Mouse (Mus musculus) liver, embryonic 16.5 days (tissue): ENCODE results near the gene Ksr2. TPM values are rescaled to one million over a fixed set of nuclear protein-coding genes. Genes with fewer than 3 reads are reported as not detected.

Source experiments
- ATAC-seq: fragments of 200-750 bp; cut with Nextera tagmentation; 2 replicates; pipeline ENCODE4 v1.8.0; 2017; ENCODE audit warnings: low read depth, mild to moderate bottlenecking, moderate number of reproducible peaks, moderate library complexity
- H3K27ac ChIP-seq: fragments of 300-500 bp; sonication (generic); 2 replicates; pipeline ENCODE4 v1.5.1; 2014; ENCODE audit warnings: mild to moderate bottlenecking, low read length
- H3K27me3 ChIP-seq: fragments of 300-500 bp; sonication (generic); 2 replicates; pipeline ENCODE4 v1.6.1; 2014; ENCODE audit warnings: low read depth, low read length, mixed read lengths; ENCODE audit not compliant: control insufficient read depth, insufficient read depth
- H3K36me3 ChIP-seq: fragments of 300-500 bp; sonication (generic); 2 replicates; pipeline ENCODE4 v1.6.1; 2014; ENCODE audit warnings: mild to moderate bottlenecking; ENCODE audit not compliant: control insufficient read depth, insufficient read depth
- H3K4me1 ChIP-seq: fragments of 300-500 bp; sonication (generic); 2 replicates; pipeline ENCODE4 v1.6.1; 2014; ENCODE audit warnings: low read depth, low read length, mixed read lengths; ENCODE audit not compliant: control insufficient read depth
- H3K4me2 ChIP-seq: fragments of 300-500 bp; sonication (generic); 2 replicates; pipeline ENCODE4 v1.6.1; 2014; ENCODE audit warnings: low read depth, low read length, mixed read lengths
- H3K4me3 ChIP-seq: fragments of 300-500 bp; sonication (generic); 2 replicates; pipeline ENCODE4 v1.5.1; 2014; ENCODE audit warnings: low read depth, mild to moderate bottlenecking, low read length
- H3K9ac ChIP-seq: fragments of 300-500 bp; sonication (generic); 2 replicates; pipeline ENCODE4 v1.6.1; 2014; ENCODE audit warnings: low read depth, low read length
- H3K9me3 ChIP-seq: fragments of 300-500 bp; sonication (generic); replicated peaks from 2 replicates; pipeline ENCODE4 v1.6.1; 2016; ENCODE audit warnings: low read length; ENCODE audit not compliant: control insufficient read depth
- WGBS: fragments of 180-500 bp; shearing (Covaris S2); extraction: QIAGEN DNeasy Blood & Tissue Kit; methylation state at CpG from one replicate; pipeline ENCODE4 v1.1.7; 2014; ENCODE audit not compliant: insufficient replicate concordance; 5-methylcytosine and 5-hydroxymethylcytosine counted together
- polyA plus RNA-seq: library from polyadenylated mRNA; unstranded; fragments of >200 nt; fragmentation: Nextera tagmentation; extraction: Ambion mirVana; gene quantifications from 2 replicates; pipeline ENCODE4 v1.2.1, GENCODE M21; 2015

Ksr2 gene
- polyA plus RNA-seq, 1 experiment from 2014 or later = 0.06 TPM

DNA sequence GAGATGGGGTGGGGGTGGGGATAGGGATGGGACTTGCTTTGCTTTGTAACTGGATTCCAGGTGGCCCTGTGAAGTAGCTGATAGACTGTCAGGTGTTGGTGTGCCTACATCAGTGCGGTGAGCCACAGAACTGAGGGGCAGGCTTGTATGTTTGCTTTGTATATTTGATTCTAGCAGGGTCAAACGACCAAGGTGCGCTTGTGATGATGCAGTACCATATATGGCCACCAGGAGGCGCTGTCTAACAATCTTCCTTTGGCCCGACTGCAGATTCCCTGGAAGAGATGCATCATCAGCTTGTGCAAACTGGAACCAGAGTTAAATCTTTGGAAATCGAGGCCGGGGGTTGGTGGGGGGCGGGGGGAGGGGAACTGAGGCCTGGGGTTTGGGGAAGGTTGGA lies 102.8 kb downstream of the Ksr2 start:
- no peak overlapping the region for H3K4me3 ChIP-seq
- H3K9me3 ChIP-seq = no peaks in the 10 kb centered on the region
- H3K9ac ChIP-seq = no peak overlapping the region
- H3K4me2 ChIP-seq = no peak overlapping the region
- H3K4me1 ChIP-seq = no peaks in the 10 kb centered on the region
- no peak overlapping the region for H3K27ac ChIP-seq
- WGBS = 3% methylated on average over 8 of the region's 8 CpGs
- H3K36me3 ChIP-seq = no peaks in the 10 kb centered on the region
- no peaks in the 10 kb centered on the region for H3K27me3 ChIP-seq
- ATAC-seq = no peak

DNA sequence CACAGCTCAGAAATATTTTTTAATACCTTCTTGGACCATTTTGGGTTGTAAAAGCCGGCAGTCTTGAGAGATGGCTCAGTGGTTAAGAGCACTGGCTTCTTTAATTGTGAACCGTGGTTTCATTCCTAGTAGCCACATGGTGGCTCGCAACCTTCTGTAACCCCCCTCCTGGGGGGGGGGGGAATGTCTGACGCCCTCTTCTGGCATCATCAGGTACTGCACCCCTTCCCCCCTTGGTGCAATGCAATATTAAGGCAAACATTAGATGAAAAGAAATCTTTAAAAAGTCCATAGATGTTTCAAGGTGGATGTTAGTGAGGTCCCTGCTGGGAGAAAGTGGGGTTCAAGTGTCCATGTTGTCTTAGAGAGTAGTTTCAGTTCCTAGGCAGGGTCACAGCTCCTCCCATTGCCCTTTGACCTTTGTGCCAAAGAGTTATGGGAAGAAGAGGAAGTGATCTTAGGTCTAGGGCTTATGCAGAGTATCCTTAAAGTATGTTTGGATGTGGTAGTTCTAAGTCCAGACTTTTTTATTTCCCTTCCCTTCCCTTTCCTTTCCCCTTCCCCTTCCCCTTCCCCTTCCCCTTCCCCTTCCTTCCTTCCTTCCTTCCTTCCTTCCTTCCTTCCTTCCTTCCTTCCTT lies 106.2 kb downstream of the Ksr2 start:
- WGBS = 28% methylated on average over 4 of the region's 4 CpGs
- Histone ChIP-seq H3K4me3 (no peak overlapping the region), H3K9ac (no peak overlapping the region), H3K4me2 (no peak overlapping the region), H3K4me1 (no peaks in the 10 kb centered on the region), H3K9me3 (no peaks in the 10 kb centered on the region), H3K27ac (no peak overlapping the region), H3K27me3 (no peaks in the 10 kb centered on the region), H3K36me3 (no peaks in the 10 kb centered on the region)
- ATAC-seq = no peak

DNA sequence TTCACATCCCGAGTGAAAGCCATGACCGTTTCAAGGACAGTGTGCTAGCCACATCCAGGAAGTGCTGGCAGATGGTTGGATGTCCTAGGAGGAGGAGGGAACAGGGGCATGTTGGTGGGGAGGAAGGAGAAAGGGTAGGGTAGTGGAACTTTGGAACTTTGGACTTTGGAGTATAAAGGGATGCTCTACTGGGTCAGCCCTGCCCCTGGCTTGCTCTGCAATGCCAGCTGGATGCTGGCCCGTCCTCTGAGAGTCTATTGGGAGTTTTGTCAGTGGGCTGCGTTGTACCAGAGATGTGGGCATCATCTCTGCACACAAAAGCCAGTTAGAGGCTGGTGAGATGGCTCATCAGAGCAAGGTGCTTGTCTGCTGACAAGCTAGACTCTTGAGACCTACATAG lies 107.4 kb downstream of the Ksr2 start:
- Histone ChIP-seq H3K27ac (no peak overlapping the region), H3K27me3 (no peaks in the 10 kb centered on the region), H3K4me1 (no peaks in the 10 kb centered on the region), H3K4me2 (no peak overlapping the region), H3K9ac (no peak overlapping the region), H3K36me3 (no peaks in the 10 kb centered on the region), H3K4me3 (no peak overlapping the region), H3K9me3 (no peaks in the 10 kb centered on the region)
- ATAC-seq = no peak
- WGBS = 42% methylated on average over 4 of the region's 4 CpGs

DNA sequence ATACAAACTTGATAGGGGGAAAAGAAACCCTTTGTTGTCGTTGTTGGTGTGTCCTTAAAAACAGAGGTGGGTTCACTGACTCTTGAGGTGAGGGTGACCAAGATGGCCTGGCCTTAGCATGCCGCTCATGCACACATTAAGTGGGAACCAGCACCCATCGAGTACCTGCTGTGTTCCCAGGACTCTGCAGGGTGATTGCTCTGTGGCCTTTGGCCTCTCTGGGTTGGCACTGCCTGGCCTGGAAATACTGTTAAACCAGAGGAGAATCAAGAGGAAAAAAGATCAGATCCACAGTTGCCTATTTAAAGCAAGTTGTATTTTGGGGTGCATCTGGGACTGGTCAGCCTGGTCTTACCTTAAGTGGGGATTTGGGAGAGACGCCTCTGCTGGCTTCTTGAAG lies 107.9 kb downstream of the Ksr2 start:
- ATAC-seq = no peak
- 56% methylated on average over 4 of the region's 4 CpGs for WGBS
- H3K9ac ChIP-seq = no peak overlapping the region
- H3K27ac ChIP-seq = no peak overlapping the region
- H3K4me3 ChIP-seq = no peak overlapping the region
- H3K4me2 ChIP-seq = no peak overlapping the region
- H3K36me3 ChIP-seq = no peaks in the 10 kb centered on the region
- no peaks in the 10 kb centered on the region for H3K9me3 ChIP-seq
- H3K27me3 ChIP-seq = no peaks in the 10 kb centered on the region
- H3K4me1 ChIP-seq = no peaks in the 10 kb centered on the region

DNA sequence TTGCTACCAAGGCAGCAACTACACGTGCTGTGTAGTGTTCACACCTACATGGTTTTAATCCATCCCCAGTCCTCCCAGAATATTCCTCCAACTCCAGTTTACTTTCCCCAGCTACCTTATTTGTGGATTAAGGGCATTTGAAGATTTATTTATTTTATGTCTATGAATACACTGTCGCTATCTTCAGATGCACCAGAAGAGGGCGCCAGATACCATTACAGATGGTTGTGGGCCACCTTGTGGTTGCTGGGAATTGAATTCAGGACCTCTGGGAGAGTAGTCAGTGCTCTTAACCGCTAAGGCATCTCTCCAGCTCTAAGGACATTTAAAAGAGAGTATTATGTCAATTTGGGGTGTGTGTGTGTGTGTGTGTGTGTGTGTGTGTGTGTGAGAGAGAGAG lies 108.7 kb downstream of the Ksr2 start:
- H3K4me3 ChIP-seq = no peak overlapping the region
- ATAC-seq = no peak
- no peaks in the 10 kb centered on the region for H3K9me3 ChIP-seq
- no peak overlapping the region for H3K9ac ChIP-seq
- H3K36me3 ChIP-seq = no peaks in the 10 kb centered on the region
- no peaks in the 10 kb centered on the region for H3K27me3 ChIP-seq
- H3K4me2 ChIP-seq = no peak overlapping the region
- H3K27ac ChIP-seq = no peak overlapping the region
- 47% methylated on average over 4 of the region's 4 CpGs for WGBS
- no peaks in the 10 kb centered on the region for H3K4me1 ChIP-seq

DNA sequence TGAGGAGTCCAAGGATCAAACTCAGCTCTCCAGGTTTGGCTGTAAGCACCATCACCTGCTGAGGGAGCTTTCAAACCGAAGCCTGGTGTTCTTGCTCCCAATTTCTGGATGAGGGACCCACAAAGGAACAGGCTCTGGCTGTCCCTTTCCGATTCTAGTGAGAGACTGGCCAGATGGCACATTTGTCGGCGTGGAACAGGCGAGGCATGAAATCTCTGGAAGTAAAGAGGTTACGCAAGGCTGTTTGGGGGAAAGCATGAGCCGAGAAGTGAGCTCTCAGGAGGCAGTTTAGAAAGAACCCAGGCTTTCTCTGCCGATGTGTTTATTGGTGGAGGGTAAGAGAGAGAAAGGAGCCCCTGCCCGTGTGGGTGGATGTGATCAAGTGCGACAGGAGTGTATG lies 109.2 kb downstream of the Ksr2 start:
- no peak overlapping the region for H3K9ac ChIP-seq
- WGBS = 70% methylated on average over 10 of the region's 10 CpGs
- no peak for ATAC-seq

DNA sequence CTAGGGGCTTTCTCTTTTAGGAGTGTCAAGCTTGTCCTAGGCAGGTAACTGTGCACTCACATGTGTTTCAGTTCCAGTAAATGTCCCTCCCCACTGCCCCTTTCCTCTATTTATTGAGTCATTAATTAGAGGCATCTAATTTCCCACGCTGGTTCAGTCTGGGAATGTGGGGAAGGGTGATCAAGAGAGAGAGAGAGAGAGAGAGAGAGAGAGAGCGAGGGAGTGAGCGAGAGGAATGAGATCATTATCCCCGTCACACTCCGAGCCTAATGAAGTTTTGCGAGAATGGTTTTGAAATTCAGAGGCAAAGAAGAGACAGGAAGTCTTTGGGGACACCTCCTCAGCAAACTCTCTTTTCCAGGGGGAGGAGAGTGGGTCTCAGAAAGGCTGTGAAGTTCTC lies 117.2 kb downstream of the Ksr2 start:
- no peak overlapping the region for H3K4me2 ChIP-seq
- no peak overlapping the region for H3K9ac ChIP-seq
- ATAC-seq = no peak
- no peak overlapping the region for H3K27ac ChIP-seq
- no peaks in the 10 kb centered on the region for H3K4me1 ChIP-seq
- H3K36me3 ChIP-seq = no peaks in the 10 kb centered on the region
- H3K4me3 ChIP-seq = no peak overlapping the region
- 37% methylated on average over 6 of the region's 6 CpGs for WGBS
- H3K9me3 ChIP-seq = no peaks in the 10 kb centered on the region
- peaks cover 17% of the 10 kb centered on the region for H3K27me3 ChIP-seq

More for the DNA sequence above, 109.2 kb downstream of the Ksr2 start:
- Histone ChIP-seq H3K27ac (no peak overlapping the region), H3K27me3 (no peaks in the 10 kb centered on the region), H3K36me3 (no peaks in the 10 kb centered on the region), H3K9me3 (no peaks in the 10 kb centered on the region), H3K4me2 (no peak overlapping the region), H3K4me3 (no peak overlapping the region), H3K4me1 (no peaks in the 10 kb centered on the region)

DNA sequence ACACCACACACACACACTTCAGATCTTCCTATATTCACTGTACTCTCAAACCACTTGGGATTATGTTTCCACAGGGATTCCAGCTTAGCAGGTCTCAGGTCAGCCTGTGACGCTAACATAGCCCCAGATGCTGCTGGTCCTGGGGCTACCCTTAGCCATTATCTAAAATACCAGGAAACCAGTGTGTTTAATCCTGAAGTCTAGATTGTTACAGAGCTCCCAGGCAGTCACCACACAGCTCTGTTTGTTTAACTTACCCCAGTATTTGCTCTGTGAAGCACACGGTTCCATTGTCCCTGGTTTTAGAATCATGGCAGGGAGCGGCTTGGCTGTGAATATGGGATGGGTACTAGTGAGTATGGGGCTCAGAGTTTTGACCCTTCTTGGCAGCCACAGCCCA lies 125.4 kb downstream of the Ksr2 start:
- Histone ChIP-seq H3K27ac (no peak overlapping the region), H3K4me3 (no peak overlapping the region), H3K27me3 (peaks cover 6% of the 10 kb centered on the region), H3K9me3 (no peaks in the 10 kb centered on the region), H3K4me2 (no peak overlapping the region), H3K36me3 (no peaks in the 10 kb centered on the region), H3K9ac (no peak overlapping the region), H3K4me1 (no peaks in the 10 kb centered on the region)
- 53% methylated on average over 3 of the region's 3 CpGs for WGBS
- no peak for ATAC-seq

DNA sequence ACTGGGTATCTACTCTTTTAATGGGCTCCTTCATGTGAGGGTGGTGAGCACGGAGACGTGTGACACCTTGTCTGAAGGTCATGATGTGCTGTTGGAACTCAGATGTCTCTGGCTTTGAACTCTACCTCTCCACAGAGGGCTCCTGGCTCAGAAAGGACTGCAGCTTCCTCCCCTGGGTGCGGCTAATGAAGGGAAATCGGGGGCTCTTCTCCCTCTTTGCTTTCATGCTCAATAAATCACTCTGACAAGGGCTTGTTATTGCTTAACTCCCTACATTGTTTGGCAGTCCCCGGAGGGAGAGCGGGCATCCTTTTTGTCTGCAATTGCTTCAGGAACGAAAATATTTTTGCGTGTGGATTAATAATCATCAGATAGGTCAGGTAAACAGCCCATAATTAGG lies 127.9 kb downstream of the Ksr2 start:
- Histone ChIP-seq H3K27me3 (no peaks in the 10 kb centered on the region), H3K4me1 (no peaks in the 10 kb centered on the region), H3K27ac (no peak overlapping the region), H3K9ac (no peak overlapping the region), H3K9me3 (no peaks in the 10 kb centered on the region), H3K4me2 (no peak overlapping the region), H3K4me3 (no peak overlapping the region), H3K36me3 (no peaks in the 10 kb centered on the region)
- ATAC-seq = no peak
- WGBS = 38% methylated on average over 8 of the region's 8 CpGs
